Mouse (Mus musculus): ENCODE measurements around the gene Slc25a45.

GRCm38 (mm10) chr19:5892735-5893134, 15.1 kb downstream of the Slc25a45 start:
- no peak for TF ChIP-seq CTCF (IDR thresholded peaks at IDR 0.05)
- no peak for TF ChIP-seq EP300 (IDR thresholded peaks at IDR 0.05)

All from lung, postnatal 0 days (tissue).